Mouse (Mus musculus) embryonic fibroblast, embryonic 13.5 days (primary cell): ENCODE results near the gene Pigq.

ENCODE experiments used
- CTCF ChIP-seq: IDR thresholded peaks from 2 replicates; pipeline ENCODE4 v1.5.1; 2011; ENCODE audit warnings: mild to moderate bottlenecking, control low read depth, low read length, moderate library complexity, borderline replicate concordance; ENCODE audit not compliant: insufficient read depth
- POLR2A ChIP-seq: IDR thresholded peaks from 2 replicates; pipeline ENCODE4 v1.6.1; 2011; ENCODE audit warnings: low read depth, mild to moderate bottlenecking, control low read depth, low read length, moderate library complexity

DNA sequence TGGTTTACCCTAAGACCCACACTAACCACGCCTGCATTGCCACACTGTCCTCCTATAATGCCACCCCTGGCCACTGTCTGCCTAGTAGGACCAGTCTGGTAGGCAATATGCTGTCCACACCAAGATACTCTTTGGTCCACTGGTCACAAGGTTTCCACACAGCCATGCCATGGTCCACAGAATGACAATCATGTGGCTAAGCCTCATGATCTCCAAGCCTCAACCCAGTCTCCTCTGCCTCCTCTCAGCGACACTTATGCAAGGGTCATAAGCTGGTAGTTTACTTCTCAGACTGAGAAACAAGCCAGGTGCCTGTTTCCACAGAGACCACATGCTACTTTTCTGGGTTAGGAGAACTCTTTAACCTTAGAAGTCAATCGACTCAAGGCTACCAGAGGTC lies 38.2 kb upstream of the Pigq start:
- TF ChIP-seq POLR2A (no peak), CTCF (no peak)
